Mouse (Mus musculus): ENCODE data around the gene Itgav.

Itgav gene

DNA sequence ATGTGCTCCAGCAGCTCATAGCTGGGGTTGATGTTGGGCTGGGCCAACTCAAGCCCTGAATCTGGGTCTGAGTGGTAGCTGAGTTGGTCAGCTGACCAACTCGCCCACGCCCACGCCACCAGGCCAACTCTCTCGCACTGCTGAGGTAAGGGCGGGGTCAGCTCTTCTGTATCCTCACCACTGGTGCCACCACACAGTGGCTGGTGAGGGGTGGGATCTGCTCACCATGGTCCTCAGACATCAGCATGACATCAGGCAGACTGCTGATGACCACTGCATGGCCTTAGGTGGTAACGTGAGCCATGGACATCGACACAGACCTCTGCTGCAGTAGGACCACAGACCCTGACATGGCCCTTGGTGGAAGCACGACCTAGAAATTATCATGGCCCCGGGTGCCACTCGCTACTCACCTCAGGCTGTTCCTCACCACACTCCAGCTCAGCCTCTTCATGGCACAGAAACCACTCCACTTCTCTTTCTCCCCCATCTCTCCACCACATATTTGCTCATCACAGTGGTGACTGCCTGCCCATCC lies 24.5 kb downstream of the Itgav start:
- no peak for DNase-seq (ENCODE audit: low read depth, low spot score)

DNA sequence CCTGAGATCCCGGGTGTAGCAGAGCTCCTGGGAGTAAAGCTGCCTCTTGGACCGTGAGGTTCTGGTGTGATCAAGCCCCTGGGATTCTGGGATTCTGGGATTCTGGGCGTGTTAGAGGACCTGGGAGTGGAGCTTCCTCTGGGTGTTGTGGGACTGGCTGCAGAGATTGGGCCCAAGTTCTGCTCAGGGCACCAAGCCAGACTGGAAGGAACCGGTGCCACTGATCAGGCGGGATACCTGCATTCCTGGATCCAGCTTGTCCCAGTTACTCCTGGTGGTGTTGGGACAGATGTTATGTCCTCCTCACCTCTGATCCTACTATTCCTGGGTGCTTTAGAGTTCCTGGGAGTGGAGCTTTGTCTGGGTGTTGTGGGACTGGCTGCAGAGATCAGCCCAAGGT lies 28.8 kb downstream of the Itgav start:
- DNase-seq (ENCODE audit: low read depth, low spot score) = no peak

DNA sequence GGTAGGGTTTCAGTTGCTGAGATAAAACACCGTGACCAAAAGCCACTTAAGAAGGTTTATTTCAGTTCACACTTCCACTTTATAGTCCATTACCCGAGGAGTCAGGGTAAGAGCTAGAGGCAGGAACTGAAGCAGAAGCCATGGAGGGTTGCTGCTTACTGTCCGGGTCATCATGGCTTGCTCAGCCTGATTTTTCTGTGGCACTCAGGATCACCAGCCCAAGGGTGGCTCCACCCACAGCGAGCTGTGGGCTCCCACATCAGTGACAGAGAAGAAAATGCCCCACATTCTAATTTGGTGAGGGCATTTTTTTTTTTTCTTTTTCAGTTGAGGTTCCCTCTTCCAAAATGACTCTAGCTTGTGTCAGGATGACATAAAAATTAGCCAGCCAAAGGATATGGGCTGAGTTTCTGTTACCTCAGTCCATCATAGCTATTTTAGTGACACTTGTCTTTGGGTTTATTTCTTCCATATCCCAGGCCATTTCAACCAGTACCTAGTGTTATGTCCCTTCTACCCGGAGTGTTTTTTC lies 30.2 kb downstream of the Itgav start:
- no peak for DNase-seq (ENCODE audit: low read depth, low spot score)

DNA sequence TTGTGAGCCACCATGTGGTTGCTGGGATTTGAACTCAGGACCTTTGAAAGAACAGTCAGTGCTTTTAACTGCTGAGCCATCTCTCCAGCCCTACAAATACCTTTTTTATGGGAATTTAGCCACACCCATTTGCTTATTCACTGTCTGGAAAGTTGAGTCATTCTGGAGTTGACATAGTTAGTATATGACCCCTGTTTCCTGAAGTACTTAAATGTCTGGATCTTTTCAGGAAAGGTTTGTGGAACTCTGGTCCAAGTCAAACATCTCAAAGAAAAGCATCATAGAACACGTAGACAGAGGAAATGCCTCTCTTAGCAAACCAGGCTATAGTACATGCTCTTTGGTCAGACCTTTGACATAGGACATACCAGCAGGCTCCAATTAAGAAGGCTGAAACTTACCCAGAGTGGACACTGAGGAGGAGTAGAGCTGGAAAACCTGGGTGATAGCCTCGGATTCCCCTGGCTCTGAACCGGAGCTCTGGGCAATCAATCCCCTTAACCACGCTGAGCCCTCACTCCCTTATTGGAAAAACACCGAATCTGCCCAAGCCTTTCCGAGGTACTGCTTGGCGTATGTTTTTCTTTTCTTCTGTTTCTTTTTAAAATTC lies 34.5 kb downstream of the Itgav start:
- DNase-seq (ENCODE audit: low read depth, low spot score) = no peak

DNA sequence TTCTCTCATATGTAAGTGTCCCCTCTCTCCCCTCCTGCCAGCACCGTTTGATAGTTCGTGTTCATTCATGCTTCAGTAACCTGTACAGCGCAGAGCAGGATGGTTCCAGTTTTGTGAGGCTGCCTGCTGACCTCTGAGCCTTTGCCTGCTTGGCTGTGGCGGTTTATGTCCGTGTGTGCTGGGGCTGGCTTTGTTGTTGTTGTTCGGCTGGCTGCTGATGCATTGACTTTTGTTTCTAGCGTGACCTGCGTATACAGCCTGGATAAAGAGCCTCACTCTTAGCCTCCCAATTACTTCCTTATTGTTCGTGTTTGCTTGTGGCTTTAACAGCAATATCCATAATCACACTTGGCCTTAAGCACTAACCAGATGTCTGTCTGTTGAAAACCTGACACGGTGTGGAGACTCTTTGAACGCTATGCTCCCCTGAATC lies 35.0 kb downstream of the Itgav start:
- DNase-seq (ENCODE audit: low read depth, low spot score) = no peak

DNA sequence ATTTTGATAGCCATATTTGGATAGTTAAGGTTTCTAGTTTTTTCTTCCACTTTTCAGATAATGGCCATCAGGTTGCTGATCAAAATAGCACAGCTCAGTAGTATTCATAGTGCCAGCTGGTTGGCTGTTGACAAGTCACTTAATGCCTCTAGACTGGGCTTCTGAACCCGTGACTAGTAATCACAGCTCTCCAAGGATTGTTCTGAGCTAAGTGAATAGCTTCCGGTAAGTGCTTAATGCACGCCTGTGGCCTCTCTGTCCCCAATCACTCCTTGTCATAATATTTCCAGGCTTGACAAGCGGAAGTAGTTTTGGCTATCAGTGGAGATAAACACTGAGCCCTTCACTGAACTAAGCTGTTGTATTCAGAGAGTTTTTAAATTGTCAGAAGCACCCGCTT lies 35.5 kb downstream of the Itgav start:
- DNase-seq (ENCODE audit: low read depth, low spot score) = no peak

DNA sequence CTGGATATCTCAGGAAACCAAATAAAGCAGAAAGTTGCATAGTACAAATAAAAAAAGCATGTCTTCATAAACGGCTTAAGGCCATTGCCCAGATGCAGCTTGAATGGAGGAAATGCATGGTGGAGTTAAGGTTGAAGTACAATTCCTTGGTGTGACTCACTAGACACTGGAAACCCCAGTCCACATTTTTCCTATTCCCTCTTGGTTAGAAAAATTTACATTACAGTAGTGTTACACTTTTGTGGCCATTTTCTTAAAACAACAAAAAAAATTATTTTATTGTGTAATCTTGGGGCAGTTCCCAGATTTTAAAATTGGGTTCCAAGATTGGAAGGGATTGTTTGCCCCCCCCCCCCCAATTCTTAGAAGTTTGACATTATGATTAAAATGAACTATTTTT lies 35.9 kb downstream of the Itgav start:
- DNase-seq (ENCODE audit: low read depth, low spot score) = no peak

DNA sequence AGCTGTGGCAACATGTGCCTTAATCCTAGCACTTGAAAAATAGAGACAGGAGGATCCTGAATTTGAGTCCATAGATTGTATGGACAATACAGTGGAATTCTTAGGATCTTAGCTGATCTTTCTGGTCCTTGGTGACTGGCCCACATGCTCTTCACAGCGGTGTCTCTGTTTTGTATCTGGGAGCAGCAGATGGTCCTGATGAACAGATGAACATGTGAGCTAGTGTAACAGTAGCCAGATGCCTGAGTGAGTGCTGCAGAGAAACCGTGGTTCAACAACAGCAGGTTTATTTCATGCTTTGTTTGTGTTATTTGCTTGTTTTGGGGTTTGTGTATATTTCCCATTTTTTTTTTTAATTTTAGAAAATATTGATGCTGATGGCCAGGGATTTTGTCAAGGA lies 37.3 kb downstream of the Itgav start:
- no peak for DNase-seq (ENCODE audit: low read depth, low spot score)

DNA sequence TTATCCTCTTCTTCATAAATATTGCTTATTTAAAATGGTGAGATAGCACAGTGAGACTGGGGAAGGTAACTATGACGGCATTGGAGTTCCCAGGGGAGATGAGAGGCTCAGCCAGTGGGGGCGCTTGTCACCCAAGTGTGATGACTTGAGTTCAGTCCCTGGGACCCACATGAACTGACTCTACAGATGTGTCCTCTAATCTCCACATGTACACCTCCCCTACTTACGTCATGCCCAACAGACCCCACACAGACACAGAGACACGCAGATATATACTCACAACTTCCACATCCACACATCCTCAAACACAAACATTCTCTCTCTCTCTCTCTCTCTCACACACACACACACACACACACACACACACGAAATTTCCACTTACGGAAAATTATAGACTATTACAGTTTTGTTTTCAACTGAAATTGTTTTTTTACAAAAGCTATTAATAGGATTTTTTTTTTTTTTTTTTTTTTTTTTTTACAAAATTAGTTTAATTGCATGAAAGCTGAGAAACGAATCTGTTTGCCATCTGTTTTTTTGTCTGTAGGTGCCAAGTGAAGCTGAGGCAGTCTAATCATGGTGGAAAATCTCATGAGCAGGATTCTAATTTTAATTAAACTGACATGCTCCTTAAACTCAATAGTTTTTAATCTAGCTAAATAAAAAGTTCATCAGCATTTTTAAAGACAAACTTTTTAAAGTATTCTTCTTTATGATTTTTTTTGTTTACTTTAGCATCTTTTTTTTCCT lies 38.1 kb downstream of the Itgav start:
- no peak for DNase-seq (ENCODE audit: low read depth, low spot score)

DNA sequence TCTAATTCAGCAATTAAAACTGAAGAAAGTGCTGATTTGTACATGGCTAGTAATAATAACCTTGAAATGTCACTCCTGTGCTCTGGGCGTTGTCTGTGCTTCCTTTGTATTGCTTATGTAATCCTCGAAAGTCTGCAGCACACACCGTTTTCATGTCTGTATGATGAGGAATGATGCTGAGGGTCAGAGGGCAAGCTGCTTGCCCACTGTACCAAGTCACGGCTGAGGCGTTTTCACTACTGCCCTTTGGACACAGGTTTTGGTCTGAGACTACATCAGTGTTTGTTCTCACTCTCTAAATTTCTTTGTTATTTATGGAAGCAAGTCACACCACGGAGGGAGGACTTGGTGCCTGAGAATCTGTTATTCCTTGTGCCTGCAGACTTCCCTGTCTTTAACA lies 41.9 kb downstream of the Itgav start:
- no peak for DNase-seq (ENCODE audit: low read depth, low spot score)

DNA sequence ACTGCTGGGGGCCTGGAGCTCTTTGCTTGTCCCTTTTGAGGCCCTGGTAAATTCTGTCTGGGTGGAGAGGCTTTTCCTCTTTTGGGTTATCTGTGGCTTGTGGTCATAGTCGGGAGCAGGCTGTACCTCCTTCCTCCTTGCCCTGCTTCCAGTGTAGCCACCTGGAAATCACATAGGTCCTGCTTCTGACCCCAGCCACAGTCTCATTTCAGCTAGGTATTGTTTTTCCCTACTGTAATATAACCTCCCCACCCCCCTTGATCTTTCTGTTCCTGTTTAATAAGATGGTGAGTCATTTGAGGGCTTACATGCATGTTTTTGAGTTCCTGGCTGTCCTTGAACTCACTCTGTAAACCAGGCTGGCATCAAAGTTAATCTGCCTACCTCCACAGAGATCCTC lies 42.7 kb downstream of the Itgav start:
- no peak for DNase-seq (ENCODE audit: low read depth, low spot score)

DNA sequence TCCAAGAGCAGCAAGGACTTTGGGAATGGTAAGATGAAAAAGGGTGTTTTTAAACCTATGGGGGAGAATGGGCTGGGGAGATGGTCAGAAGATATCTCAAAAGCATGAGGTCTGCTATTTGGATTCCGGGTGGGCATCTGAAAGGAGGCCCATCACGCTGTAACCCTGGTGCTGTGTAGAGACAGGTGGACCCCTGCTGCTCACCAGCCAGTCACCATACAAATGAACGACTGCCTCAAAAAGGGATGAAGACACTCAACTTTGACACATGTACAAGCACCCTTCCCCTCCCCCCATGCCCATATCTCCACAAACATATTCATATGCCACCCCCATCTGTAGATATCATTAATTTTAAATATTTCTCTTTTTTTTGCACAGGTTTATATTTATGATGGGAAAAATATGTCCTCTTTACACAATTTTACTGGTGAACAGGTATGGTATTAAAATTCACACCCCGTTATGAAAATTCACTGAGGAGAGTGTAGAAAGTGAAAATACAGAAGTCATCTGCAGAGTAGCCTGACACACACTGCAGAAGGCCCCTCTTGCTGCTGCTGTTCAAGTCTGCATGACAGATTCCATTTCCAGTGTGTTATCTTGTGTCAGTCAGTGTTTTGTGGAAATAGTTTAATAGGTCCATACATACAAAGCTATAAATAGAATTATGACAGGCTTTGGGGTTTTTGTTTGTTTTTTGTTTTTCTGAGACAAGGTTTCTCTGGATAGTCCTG lies 44.3 kb downstream of the Itgav start:
- DNase-seq (ENCODE audit: low read depth, low spot score) = no peak

DNA sequence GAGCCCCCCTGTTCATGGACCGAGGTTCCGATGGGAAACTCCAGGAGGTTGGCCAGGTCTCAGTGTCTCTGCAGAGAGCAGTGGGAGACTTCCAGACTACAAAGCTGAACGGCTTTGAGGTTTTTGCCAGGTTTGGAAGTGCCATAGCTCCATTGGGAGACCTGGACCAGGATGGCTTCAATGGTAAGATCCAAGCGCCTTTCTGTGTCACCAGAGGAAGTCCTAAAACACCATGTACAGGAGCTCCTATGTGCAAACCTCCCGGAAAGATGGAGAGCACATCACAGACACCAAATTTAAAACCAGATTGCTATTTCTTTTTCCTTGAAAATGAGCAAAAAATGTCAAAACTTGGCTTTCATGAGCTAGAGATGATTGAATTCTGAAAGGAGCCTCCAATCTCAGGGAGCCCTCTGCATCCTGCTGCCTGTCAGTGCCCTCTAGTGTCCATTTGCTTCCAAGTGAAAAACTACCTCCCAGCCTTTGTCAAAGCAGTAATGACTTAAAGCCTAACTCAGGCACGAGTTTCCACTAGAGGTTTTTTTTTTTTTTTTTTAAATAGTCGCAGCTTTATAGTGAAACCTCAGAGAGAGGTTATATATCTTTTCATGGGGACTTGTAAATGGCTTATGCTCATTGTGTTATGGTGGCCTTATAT lies 47.1 kb downstream of the Itgav start:
- peak; percentile 43 for DNase-seq (ENCODE audit: low read depth, low spot score)

DNA sequence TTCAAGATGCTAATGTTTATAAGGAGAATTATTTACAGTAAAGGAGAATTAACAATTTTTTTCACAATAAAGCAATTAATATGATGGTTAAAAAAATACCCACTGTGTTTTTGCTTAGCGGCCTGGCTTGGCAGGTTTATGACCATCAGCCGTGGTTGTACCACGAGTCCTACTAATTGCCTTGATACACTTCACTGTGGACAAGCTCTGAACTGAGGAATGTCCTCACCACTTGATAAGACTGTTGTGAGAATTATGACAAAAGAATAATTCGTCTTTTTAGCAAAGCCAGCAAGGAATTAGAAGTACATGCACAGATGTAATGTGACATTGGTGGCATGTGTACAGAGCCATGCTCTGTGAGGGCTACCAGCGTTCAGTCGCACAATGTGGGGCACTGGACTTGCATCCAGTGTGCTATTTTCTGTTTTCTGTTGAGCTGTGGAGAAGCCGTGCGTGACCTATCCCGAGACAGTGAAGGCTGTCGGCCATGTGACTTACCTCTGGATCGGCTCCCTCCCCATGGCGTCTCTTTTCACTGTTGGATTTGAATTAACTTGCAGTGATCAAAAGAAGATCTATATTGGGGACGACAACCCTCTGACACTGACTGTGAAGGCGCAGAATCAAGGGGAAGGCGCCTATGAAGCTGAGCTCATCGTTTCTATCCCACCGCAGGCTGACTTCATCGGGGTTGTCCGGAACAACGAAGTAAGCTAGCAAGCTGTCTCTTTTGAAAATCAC lies 67.3 kb downstream of the Itgav start:
- no peak for DNase-seq (ENCODE audit: low read depth, low spot score)

DNA sequence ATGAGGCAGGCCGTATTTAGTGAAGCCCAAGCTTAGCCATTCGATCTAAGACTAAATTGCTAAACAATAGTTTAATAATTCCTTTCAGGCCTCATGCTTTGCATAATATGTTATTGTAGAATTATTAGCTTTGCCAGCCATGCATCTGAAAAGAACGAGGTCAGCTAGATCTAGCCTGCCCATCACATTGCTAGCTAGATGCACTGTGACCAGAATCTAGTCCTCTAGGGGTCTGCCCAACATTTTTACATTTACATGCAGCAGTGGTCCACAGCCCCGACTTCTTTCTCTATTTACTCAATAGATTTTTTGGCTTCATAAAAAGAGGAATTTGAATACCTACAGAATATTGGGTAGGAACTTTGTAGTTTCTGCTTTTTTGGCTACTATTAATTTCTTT lies 67.9 kb downstream of the Itgav start:
- no peak for DNase-seq (ENCODE audit: low read depth, low spot score)

DNA sequence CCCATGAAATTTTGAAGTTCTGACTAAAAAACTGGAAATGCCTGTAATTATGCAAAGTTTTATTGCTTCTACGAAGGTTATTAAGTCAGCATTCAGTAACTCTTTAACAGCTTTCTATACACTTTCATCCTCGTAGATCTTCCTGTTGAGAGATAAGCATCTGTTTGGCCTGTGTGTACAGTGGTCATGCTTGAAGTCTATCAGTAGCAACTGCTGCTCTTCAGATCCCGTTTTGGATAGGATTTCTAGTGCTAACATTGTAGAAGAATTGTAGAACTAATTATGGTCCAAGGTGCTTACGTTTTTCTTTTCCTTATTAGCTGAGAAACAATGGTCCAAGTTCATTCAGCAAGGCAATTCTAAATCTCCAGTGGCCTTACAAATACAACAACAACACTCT lies 71.6 kb downstream of the Itgav start:
- no peak for DNase-seq (ENCODE audit: low read depth, low spot score)

DNA sequence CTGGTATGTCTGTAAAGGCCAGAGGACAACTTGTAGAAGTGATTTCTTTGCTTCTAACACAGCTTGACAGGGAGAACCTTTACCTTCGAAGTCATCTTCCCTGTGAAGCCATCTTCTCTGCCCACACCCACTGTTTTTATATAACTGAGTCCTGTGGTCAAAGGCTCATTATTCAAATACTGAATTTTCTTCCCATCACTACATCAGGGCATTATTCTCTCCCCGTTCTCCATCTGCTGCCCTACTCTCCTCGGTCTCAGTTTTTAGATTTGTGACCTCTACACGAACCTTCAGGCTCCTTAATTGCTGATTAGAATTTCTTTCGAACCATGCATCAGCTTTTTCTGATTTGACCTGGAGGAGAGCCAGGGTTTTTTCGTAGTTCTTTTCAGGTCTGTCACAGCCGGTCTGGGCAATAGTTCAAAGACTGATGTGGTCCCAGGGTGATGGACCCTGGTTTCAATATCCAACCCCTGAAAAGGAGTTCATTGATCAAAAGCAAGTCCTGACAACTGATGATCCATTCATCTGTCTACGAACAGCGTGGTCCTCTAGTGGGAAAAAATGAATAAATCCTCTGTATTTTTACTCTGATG lies 73.8 kb downstream of the Itgav start:
- no peak for DNase-seq (ENCODE audit: low read depth, low spot score)

DNA sequence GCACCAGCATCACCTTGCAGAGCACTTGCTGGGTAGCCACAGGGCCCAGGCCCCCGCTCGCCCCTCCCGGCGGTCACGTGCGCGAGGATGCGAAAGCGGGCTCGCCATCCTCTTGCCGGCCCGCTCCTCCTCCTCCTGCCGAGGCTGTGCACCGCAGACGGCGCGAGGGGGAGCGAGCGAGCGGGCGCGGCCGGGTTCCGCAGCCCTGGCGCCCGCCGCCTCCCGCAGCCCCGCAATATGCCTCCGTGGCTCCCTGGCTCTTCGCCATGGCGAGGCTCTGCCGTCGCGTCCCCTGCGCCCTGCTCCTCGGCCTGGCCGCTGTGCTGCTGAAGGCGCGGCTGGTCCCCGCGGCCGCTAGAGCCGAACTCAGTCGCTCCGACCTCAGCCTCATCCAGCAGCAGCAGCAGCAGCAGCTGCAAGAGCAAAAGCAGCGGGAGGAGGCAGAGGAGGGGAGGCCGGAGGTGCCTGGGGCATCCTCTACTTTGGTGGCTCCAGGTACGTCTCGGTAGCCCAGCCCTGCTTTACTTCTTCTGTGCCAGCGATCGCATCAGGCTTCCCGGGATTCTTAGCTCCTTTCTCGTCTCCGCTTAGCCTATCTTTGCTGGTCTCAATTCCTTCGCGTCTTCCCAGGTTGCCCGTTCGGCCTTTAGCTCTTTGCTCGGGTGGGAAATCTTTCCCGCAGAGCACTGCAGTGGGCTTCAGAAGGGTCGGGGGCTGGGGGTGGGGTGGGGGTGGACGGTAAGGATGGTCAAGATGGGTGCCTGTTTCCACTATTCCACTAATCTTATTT lies 88.5 kb downstream of the Itgav start, which contains the start of gene Fam171b:
Gene Fam171b (plus strand): TSS at position 154 of the 790 bp plus-strand sequence.
- peak; percentile 30 for DNase-seq (ENCODE audit: low read depth, low spot score)

DNA sequence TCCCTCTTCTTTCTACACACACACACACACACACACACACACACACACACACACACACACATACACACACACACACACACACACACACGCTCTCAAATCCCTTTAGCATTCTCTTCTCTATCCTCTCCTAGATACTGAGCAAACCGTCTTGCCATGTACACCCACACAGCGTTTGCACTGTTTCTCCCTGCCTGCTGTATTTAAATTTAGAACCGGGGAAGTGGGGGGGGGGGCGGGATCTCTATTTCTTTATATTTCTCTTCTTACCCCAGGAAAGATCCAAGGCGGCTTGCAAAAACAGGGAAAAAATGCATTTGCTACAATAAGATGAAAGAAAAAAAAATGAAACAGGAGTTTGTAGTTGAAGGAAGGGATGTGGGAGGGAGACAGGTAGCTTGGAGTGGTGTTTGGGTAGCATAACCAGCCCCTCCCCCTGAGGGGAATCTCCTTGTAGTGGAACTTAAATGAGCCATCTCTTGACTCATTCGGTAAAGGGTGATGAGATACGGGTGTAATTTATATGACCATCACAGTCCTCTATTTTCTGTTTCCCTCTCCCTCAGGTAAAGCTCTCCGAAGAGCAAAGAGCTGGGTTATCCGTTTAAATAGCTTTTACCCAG lies 89.2 kb downstream of the Itgav start:
- no peak for DNase-seq (ENCODE audit: low read depth, low spot score)

All from skeletal muscle tissue, adult 2 months (tissue).